Mouse (Mus musculus) gastrocnemius, postnatal 25 days (tissue): Measurements from ENCODE around the gene Catsperz. TPM values are rescaled to one million over a fixed set of nuclear protein-coding genes. Genes with fewer than 3 reads are reported as not detected.

Experiments used
- DNase-seq: peaks from one replicate; pipeline ENCODE4 v3.0.0; 2022
- total RNA-seq, 2 experiments: library from RNA; stranded (reverse); gene quantifications; 1 replicate in 1 of 2; 2 replicates in 1 of 2; pipeline ENCODE4 v1.2.3; 2021

Gene Catsperz
- total RNA-seq, 2 experiments from 2014 or later = not detected

DNA sequence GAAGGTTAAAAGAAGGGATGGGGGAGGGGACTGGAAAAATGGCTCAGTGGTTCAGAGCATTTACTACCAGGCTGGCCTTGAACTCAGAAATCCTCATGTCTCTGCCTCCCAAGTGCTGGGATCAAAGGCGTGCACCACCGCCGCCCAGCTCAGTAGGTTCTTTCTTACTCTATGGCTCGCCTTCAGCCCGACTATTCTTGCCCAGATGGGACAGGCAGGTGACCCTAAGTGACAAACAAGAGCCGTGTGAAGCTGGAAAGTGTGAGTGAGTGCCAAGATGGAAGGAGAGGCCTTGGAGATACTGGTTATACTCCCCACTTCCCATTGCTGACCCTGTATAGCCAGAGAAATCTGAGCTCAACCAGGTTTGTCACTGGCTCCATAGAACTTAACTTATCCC is 18.5 kb upstream of the Catsperz start:
- no peak for DNase-seq

DNA sequence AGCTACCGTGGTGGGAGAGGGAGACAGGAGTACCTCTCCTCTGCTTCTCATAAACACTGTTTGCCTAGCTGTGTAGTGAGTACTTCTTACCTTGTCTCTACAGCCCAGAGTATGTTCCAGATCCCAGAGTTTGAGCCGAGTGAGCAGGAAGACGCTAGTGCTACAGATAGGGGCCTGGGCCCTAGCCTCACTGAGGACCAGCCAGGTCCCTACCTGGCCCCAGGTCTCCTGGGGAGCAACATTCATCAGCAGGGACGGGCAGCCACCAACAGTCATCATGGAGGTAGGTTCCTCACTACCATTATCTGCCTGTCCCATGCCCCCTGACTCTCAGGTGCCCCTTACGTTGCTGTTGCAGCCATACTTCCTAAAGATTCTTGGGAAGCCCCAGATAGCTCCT is 17.6 kb upstream of the Catsperz start:
- no peak for DNase-seq

DNA sequence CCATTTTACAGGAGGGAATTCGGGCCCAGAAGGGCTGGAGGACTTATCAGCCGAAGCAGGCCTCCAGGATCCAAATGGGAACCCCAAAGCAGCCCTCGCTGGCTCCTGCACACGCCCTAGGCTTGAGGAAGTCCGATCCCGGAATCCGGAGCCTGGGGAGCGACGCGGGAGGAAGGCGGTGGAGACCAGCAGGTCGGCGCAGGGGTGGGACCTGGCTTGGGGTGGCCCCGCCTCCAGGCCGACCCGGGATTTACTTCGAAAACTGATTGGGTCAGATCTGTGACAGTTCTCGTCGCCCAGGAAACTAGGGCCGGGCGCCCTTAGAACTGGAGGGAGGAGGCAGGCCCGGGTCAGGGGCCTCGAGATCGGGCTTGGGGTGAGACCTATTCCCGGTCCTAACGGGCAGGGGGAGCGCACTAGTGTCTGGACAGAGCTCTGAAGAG is 17.1 kb upstream of the Catsperz start, which contains the start of gene Gpr137:
Gpr137 (minus strand) TSS at position 232 of the 443 bp plus-strand sequence.
- DNase-seq = peak; percentile 97

DNA sequence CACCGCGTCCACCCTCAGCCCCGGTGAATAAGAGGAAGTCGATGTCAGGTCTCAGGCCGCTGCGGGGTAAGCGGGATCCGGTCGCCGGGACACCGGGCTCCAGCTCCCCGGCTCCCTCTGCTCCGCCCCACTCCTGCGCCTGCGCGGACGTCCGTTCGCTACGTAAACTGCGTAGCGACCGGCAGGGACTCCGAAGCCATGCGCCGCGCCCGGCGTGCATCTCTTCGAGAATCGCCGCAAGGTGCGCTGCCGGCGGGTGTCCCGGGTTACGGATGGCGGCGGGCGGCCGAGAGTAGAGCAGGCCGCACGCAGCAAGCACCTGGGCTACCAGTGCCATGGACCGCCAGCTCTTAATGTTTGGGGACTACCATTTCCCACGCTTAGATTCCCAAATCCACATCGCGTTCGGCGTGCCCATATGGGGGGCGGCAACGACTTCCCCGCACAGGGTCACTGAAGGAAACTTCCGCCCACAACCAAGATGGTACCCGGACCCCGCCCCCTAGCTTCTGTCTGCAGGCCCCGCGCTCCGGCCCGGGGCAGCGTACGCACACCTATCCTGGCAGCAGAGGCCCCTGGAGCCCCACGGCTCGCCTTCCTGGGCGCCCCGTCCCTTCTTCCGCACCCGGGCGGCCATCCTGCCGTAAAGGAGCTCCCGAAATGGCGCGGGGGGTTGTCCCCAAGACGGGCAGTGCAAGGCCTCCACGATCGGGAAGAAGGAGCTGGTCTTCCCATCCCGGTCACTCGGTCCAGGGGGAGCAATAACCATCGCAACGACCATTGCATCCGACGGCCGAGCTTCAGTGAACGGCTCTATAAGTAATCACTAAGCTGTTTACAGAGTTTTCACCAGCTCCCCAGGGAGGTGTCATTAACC is 16.4 kb upstream of the Catsperz start, which contains the start of gene Bad:
Bad (plus strand) TSS at position 490 of the 877 bp plus-strand sequence.
- DNase-seq = peak; percentile 92

DNA sequence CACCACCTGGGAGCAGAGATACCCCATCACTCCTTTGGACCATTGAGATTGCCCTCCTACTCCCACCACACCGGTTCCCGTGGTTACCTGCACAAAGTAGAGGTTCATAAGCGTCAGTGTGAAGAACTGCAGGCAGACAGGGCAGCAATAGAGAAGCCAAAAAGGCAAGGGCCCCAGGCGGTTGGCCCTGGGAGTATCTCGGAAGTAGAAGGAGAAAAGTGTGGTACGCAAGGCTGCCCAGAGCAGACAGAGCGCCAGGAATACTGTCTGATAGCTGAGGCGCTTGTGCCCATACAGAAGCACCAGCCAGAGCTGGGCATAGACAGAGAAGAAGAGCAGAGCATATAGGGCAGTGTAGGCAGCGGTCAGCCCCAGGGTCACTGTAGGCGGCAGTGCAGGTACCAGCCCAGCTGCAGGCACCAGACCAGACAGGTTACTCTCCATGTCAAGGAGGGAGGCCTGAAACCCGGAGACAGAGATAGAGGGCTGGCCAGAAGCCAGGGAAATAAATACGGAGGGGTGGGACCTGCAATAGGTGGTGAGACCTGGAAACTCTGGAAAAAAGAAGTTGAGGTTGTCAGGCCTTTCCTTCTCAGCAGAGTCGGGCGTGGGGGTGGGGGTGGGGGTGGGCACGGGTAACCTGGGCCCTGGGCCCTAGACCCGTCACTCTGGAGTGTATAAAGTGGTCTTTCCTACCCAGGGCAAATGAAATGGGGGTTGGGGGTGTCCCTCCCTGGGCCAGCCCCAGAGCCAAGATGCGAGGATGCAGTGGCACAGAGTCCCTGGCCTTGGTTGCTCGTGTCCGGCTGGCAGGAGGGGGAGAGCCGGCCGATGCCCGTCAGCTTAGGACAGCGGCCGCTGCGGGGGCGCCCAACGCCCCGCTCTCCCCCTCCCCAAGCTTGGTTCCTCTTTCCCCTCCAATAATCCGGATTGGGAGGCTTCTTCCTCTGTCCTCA is 15.5 kb upstream of the Catsperz start:
- no peak for DNase-seq

DNA sequence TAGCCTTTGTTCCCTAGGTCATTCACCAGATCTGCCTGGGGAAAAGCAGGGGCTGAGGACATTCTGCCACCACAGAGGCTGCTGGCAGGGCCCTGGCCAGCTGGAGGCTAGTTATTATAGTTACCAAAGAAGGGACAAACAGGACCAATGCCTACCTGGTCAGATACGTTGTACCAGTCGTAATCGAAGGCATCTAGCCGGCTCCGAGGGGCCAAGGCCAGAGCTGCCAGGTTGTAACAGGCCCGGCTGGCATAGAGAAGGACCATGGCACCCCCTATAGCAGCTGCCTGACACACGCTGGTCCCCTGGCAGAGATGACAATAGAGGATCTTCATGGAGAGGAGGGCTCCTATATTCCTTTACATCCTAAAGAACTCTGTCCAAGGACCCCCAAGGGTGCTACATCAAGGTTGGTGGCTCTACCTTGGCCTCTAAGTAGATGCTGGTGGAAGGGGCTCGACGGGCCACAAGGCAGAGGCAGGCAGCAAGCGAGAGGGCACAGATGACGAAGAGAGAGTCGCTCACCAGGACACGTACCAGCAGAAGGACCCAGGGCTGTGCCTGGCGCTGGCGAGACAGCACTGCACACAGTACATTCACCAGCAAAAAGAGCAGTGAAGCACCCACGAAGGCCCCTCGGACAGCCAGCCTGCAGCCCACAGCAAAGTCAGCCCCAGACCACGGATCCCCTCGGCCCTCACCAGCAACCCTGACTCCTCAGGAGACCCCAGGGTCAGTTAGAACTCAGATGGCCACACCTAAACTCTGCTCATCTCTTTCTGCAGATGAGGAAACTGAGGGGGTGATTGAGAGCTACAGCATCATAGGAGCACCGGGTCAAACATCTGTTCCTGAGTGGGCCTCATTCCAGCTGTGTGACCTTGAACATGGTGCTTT is 14.2 kb upstream of the Catsperz start:
- DNase-seq = no peak

DNA sequence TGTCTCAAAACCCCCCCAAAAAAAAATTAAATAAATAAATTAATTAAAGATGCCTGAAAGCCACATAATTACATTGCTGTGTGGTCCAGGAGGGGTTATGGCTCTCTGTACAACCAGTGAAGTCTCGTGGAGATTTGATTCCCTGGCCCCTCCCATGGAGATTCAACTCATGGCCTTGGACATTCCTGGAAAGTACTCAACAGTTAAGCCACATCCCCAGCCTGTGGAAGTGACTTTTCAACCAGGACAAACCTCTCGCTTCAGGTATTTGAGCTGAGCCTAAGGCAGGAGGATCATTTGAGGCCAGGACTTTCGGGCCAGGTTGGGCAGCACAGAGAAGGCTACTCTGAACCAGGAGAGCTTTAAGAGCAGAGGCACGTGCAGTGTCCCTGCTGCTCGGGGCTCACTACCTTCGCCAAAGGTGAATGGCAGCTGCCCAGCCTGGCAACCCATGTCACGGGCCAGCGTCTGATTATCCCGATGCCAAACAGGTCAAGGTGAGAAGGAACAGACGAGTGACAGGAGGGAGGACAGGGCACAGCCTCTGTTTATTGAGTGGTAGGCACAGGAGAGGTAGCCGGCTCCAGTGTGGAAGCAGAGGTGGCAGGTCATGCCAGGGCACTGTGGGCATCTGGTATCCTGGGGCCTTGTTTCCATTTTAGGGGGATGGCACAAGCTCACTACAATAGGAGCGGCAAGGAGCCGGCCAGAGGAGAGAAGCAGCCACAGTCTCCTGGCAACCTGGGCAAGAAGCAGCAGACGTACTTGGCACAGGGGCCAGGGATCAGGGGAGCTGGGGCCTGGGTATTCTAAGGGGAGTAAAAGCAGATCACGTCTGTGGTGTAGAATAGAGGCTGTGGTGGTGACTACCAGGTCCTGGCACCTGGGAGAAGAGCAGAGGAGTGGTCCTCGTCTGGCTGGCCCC is 12.6 kb upstream of the Catsperz start:
- DNase-seq = no peak

DNA sequence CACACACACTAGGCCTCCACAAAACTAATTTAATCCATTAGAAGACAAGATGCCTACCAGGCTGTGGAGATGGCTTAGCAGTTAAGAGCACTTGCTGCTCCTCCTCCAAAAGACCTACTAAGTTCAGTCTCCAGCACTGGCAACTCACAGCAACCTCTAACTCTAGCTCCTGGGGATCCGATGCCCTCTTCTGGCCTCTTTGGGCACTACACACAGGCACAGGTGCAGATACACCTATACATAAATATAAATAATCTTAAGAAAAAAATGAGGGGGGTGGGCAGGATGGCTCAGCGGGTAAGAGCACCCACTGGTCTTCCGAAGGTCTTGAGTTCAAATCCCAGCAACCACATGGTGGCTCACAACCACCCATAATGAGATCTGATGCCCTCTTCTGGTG is 11.1 kb upstream of the Catsperz start:
- no peak for DNase-seq

DNA sequence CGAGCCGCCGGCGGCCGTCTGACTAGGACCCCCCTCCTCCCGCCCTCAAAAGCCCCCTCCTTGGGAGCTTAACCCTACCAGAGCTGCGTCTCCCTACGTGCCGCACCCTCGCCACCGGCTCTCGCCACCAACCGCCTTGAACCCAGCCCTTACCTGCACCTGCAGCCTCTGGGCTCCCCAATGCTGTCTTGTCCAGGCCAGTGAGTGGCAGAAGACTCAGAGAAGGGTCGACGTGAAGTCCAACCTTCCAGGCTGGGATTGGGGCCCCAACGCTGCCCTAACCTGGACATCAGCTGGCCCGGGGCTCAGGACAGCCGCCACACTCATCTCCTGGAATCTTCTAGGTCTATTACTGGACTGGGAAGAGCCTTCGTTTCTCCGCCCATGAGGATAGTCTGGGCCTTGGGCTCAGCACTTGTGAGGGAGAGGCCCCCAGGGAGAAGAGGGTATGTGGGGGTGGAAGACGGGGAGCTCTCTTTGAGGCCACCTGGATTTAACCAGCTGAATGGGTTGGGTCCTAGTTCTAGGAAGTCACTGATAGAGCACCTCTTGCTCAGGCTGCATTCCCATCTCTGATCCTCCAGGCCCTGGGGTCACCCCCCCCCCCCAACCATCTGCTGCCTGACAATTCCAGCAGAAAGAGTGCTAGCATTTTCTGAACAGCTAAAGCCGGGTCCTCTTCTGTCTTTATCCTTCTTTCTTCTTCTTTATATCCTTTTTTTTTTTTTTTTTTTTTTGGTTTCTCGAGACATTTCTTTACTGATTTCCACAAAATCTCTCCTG is 9.2 kb upstream of the Catsperz start, which contains the start of gene Kcnk4:
Kcnk4 (minus strand) TSS at position 321 of the 783 bp plus-strand sequence.
- DNase-seq = no peak

DNA sequence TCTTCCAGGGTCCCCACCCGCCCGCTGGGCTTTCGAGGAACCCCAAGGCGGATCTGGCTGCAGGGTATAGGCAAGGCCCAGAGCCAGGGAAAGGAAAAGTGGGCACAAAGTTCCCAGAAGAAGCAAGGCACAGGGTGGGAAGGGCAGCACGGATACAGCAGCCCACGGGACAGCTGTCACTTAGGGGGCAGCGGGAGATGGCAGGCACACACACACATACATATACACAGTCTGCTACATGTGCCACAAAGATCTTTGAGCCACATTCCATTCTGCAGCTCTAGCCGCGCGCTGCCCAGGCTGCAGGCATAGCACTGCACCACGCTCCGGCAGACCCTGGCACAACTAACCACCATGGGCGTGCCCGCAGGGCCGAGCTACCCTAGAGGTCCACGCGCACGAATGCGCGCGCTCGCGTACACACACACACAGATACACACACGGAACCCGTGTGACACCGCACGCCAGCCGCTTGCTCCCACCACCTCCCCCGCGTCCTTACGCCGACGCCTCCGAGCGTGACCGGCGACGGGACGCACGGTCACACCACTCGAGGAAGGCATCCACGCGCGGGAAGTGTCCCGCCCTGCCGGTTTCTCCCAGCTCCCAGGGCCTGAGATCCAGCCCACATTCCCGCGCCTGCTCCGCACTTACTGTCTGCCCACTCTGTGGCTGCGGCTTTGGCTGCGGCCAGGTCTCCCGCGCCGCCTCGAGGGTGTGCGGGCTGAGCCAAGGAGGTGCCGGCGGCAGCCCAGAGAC is 8.4 kb upstream of the Catsperz start:
- DNase-seq = no peak

DNA sequence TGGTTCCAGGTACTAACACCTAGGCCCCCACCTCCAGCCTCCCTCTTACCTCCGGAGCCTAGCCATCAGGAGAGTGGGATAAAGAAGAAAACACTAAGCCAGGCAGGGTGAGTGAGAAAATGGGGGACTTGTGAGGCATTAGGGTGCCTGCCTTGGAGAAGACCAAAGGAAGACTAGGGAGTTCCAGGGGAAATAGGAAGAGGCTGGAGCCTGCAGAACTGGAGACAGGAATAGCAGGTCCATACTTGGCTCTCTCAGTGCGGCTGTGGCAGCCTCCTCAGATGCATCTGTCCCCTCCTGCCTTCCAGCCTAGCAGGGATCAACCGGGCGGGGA is 7.9 kb upstream of the Catsperz start:
- no peak for DNase-seq

DNA sequence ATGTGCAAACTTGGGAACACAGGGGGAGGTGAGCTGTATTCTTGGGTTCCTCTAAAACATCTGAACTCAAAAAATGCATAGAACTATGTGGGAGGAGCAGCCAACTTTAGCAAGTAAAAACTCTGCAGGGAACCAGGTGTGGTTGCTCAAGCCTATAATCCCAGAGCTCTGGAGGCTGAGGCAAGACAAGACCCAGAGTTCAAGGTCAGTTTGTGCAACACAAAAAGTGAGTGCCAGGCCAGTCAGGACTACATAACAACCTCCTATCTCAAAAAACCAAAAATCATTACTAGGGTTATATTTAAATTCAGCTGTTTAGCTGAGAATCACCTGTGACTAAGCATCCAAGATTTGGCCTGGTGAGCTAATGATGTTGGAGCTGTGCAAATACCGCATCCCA is 6.8 kb upstream of the Catsperz start:
- DNase-seq = no peak

DNA sequence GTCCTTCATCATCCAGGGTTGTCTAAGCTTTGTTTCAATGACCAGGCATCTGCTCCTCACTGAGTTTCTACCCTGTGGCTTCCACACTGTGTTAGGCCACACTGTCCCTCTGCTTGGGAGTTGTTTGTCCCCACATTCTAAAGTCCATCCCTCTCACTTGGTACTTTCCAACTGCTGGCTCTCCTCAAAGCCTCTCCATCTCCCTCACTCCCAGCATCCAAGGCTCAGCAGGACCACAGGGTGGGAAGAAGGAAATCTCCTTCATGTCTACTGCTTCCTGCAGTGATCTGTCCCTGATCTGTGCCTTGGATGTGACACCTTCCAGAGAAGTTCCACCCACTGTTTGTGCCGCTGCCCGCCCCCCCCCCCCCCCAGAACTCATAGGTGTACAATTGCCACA is 5.8 kb upstream of the Catsperz start:
- DNase-seq = no peak

DNA sequence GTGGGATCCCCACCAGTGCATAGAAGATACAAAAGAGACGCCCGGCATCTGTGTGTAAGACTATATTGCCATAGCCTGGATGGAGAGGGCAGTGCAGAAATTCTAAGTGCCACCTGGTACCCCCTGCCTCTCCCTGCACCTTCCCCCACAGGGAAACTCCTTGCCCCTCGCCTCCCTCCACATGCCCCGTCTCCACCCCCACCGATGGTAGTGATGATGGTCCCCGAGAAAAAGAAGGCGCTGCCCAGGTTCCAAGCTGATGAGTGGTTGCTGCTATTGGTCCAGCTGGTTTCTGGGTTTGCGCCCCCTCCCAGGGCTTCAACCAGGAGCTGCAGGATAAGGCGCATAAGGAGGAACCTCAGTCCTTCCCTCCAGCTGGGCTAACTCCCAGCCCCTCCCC is 2.9 kb upstream of the Catsperz start:
- DNase-seq = no peak

DNA sequence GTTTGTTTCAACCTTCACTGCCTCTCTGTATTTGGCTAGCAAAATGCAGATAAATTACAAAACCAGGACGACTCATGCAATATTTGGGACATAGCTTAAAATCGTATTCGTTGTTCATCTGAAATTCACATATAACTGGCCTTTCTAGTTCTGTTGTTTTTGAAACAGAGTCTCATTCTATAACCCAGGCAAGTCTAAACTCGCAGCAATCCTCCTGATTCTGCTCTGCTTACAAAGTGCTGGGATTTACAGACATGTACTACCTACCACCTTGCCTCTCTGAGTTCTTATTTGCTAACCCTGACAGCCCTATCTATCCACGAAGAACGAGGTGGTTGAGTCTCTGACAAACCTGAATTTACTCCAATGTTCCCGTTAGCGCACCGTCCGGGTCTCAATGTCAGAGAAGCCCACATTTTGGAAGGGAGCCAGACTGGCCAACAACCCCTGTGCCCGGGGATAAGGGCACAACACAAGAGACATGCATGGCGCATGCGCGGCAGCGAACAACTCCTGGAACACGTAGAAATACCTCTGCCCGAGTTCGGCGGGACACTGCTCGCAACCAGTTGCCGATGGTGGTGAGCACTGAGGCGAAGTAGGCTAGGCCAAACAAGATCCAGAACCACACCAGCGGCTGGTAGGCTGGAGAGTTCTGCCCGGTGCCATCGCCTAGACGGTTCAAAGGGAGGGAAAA is 1.5 kb upstream of the Catsperz start:
- DNase-seq = no peak

DNA sequence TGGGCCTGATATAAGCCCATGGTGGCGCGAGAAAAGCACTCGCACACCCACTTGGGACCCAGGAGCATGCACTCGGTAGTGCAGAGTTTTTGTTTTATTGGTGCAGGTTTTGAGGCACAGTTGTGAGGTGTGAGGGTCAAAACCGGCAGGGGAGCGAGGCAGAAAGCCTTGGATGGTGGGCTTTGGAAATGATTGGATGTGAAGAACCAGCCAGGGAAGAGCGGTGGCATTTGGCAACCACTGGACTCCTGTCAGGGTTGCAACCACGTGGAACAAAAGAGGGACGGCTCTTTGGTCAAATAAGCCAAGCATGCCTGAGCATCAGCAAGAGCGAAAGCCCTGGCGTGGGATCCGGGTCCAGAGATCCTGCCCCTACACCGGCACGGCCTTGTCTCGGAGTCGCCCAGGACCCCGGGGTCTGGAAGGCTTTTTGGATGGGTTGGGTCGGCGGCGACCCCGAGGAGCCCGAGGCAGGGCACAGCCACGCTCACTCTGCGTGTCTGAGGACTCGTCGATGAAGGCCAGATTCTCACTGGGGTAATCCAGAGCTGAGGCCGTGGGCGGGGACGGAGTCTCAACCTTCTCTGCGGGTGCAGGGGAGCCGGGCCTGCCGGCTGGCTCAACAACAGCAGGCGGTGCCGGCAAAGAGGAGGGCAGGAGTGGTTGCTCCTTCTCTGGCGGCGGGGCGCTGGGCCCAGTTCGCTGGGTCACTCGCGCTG is 590 bp upstream of the Catsperz start:
- no peak for DNase-seq

DNA sequence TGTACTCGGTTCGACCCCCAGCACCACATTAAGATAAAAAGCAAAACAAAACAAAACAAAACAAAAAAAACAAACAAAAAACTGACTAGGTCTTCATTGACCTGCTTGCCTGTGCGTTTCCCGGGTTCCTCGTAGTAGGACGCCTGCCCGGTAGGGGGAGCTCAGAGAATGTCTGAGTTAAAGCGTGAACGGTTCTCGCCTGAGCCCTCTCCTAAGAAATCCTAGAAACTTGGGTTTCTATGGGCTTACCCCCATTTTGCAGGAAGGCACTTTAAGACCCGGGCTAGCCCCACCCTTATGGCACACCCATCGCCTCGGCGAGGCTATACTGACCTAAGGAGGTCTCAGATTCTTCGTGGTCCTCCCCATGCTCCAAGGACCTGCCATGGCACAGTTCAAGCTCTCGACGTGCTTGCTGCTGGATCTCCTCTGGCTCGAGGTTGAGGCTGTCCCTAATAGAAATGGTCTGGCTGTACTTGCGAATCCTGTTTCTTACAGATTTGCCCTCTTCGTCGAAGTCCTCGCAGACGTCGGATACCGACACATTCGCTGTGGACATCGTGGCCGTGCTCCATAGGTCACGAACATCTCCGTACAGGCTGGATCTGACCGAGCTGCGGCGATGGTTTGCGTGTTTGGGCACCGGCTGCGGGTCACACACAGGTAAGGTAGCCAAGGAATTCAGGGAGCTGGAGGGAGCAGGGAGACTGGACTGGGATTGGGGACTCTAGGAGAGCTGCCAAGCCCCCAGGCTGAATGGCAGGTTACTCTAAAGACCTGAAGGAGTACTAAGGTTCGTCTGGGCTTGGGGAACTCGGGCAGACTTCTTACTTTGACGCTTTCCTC is 496 bp downstream of the Catsperz start:
- peak; percentile 73 for DNase-seq
